Mouse (Mus musculus): Measurements from ENCODE around the gene Cnnm3. TPM values are rescaled to one million over a fixed set of nuclear protein-coding genes. Genes with fewer than 3 reads are reported as not detected.

Cnnm3 gene
- total and polyA plus RNA-seq, 3 experiments = 11.1 to 15.6 (median 15.1) TPM

DNA sequence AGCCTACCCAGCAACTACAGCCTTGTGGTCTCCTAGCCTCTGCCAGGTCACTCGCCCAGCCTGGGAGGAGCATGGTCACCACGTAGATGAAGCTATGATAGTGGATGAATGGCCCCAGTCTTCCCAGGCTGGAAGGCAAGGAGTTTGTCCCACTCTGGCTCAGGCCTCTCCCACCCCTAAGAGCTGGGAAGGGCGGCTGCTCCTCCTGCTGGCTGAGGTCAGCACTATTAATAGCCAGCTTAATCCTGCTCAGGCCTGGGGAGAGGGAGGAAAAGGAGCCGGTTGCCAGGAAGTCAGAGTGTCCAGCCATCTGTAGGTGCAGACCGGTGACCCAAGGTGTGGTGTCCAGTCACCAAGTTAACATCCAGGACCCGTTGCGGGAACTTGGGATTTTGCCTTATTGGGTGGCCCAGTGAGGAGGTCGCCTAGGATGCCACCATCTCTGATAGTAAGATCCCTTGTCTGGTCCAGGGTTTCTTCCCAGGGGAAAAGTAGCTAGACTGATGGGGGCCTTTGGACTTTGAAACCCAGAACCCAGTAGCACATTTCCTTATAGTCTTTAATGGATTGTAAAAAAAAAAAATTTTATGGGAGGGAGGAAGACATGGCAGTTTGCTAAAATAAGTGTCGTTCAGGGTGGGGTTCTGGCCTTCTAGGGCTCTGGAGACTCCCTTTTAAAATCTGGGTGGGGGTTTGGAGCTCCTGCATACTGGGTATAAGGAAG is 19.1 kb upstream of the Cnnm3 start:
- TF ChIP-seq POLR2A (IDR thresholded peaks at IDR 0.05; ENCODE audit: insufficient read depth, low read depth, low read length) (no peak), CTCF (IDR thresholded peaks at IDR 0.05) (peak; percentile 71), EP300 (IDR thresholded peaks at IDR 0.05; ENCODE audit: insufficient read depth, low read depth, low read length) (no peak)
- peak; percentile 72 to 76 for DNase-seq
- Histone ChIP-seq H3K4me3 (no peak overlapping the region), H3K27ac (peak overlapping the region; percentile 65), H3K79me2 (replicated peaks; ENCODE audit: control insufficient read depth, insufficient read depth, low read length) (no peaks in the 10 kb centered on the region), H3K9ac (ENCODE audit: low read depth, low read length) (peak overlapping the region; percentile 58), H3K36me3 (ENCODE audit: control insufficient read depth, insufficient read depth, low read length) (no peaks in the 10 kb centered on the region), H3K27me3 (ENCODE audit: control insufficient read depth, insufficient read depth, low read length) (no peaks in the 10 kb centered on the region), H3K4me1 (ENCODE audit: control insufficient read depth, insufficient read depth, low read length) (peaks cover 4% of the 10 kb centered on the region)
- intact Hi-C loops (cut with DNase I) = loop anchor here (2.0 to 5.0 kb wide), 3 partner anchors 20 to 168 kb away; no protein-coding TSS in a partner anchor
- WGBS = 20% methylated on average over 9 of the region's 9 CpGs

DNA sequence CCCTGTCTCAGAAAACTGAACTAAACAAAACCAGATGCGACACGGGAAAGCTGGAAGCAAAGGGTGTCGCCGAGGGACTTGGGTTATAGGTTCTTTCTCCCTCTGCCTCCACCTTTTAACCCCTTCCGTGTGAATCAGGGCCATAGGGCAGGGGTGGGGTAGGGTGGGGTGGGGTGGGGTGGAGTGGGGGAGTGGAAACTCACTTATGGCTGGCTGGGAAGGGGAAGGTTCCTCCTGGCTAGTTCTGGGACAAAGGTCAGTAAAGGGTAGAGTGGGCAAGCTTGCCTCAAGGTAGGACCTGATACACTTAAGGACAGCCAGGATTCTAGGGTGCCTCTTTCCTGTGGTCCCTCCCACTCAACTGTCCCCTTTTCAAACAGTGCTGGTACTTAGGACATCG is 18.4 kb upstream of the Cnnm3 start:
- Histone ChIP-seq H3K4me1 (ENCODE audit: control insufficient read depth, insufficient read depth, low read length) (peaks cover 4% of the 10 kb centered on the region), H3K9ac (ENCODE audit: low read depth, low read length) (no peak overlapping the region), H3K79me2 (replicated peaks; ENCODE audit: control insufficient read depth, insufficient read depth, low read length) (no peaks in the 10 kb centered on the region), H3K27me3 (ENCODE audit: control insufficient read depth, insufficient read depth, low read length) (no peaks in the 10 kb centered on the region), H3K4me3 (no peak overlapping the region), H3K36me3 (ENCODE audit: control insufficient read depth, insufficient read depth, low read length) (no peaks in the 10 kb centered on the region), H3K27ac (no peak overlapping the region)
- intact Hi-C loops (cut with DNase I) = loop anchor here (2.0 to 5.0 kb wide), 3 partner anchors 20 to 168 kb away; no protein-coding TSS in a partner anchor
- no peak for DNase-seq
- WGBS = 78% methylated on average over 6 of the region's 6 CpGs
- no peak for TF ChIP-seq POLR2A (IDR thresholded peaks at IDR 0.05; ENCODE audit: insufficient read depth, low read depth, low read length)
- no peak for TF ChIP-seq CTCF (IDR thresholded peaks at IDR 0.05)
- TF ChIP-seq EP300 (IDR thresholded peaks at IDR 0.05; ENCODE audit: insufficient read depth, low read depth, low read length) = no peak

DNA sequence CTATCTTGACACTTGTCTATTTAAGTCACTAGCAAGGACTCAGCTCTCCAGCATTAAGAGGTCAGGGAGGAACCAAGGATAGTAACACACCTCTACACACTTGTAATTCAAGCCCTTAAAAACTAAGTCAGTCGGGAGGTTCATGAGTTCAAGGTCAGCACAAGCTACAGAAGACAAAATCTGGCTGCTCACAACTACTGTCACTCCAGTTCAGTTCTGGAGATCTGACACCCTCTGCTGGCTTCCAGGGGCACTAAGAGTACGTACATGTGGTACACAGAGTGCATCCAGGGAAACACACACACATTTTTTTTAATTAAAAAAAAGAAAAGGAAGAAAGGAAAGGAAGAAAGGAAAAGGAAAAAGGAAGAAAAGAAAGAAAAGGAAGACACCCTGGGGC is 14.9 kb upstream of the Cnnm3 start:
- Histone ChIP-seq H3K27me3 (ENCODE audit: control insufficient read depth, insufficient read depth, low read length) (no peaks in the 10 kb centered on the region), H3K27ac (no peak overlapping the region), H3K79me2 (replicated peaks; ENCODE audit: control insufficient read depth, insufficient read depth, low read length) (no peaks in the 10 kb centered on the region), H3K4me1 (ENCODE audit: control insufficient read depth, insufficient read depth, low read length) (peaks cover 4% of the 10 kb centered on the region), H3K4me3 (no peak overlapping the region), H3K9ac (ENCODE audit: low read depth, low read length) (no peak overlapping the region), H3K36me3 (ENCODE audit: control insufficient read depth, insufficient read depth, low read length) (no peaks in the 10 kb centered on the region)
- WGBS = 40% methylated on average over 2 of the region's 2 CpGs
- intact Hi-C loops (cut with DNase I) = no loop called here
- TF ChIP-seq POLR2A (IDR thresholded peaks at IDR 0.05; ENCODE audit: insufficient read depth, low read depth, low read length) (no peak), EP300 (IDR thresholded peaks at IDR 0.05; ENCODE audit: insufficient read depth, low read depth, low read length) (no peak), CTCF (IDR thresholded peaks at IDR 0.05) (peak; percentile 57)
- DNase-seq = no peak

DNA sequence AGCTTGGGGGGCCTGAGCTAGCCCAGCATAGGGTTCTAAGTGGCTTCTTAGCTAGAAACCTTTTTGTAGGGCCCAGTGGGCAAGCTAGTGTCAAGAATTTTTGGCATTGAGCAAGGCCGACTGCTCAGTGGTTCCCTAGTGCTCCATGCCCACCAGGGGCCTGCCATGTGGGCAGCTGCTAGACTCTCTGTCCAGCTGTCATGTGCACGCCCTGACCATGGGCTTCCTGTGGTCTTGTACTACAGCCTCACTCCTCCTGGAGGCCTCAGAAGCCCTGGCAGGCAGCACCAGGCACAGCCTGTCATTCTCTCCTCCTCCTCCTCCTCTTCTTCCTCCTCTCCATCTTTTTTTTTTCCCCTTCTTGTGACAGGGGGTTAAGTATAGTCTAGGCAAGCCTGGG is 14.4 kb upstream of the Cnnm3 start:
- Histone ChIP-seq H3K4me3 (no peak overlapping the region), H3K9ac (ENCODE audit: low read depth, low read length) (no peak overlapping the region), H3K27me3 (ENCODE audit: control insufficient read depth, insufficient read depth, low read length) (no peaks in the 10 kb centered on the region), H3K4me1 (ENCODE audit: control insufficient read depth, insufficient read depth, low read length) (peaks cover 2% of the 10 kb centered on the region), H3K27ac (no peak overlapping the region), H3K36me3 (ENCODE audit: control insufficient read depth, insufficient read depth, low read length) (no peaks in the 10 kb centered on the region), H3K79me2 (replicated peaks; ENCODE audit: control insufficient read depth, insufficient read depth, low read length) (no peaks in the 10 kb centered on the region)
- no peak for TF ChIP-seq EP300 (IDR thresholded peaks at IDR 0.05; ENCODE audit: insufficient read depth, low read depth, low read length)
- TF ChIP-seq CTCF (IDR thresholded peaks at IDR 0.05) = no peak
- TF ChIP-seq POLR2A (IDR thresholded peaks at IDR 0.05; ENCODE audit: insufficient read depth, low read depth, low read length) = no peak
- 84% methylated on average over 2 of the region's 2 CpGs for WGBS
- no peak for DNase-seq
- intact Hi-C loops (cut with DNase I) = no loop called here

DNA sequence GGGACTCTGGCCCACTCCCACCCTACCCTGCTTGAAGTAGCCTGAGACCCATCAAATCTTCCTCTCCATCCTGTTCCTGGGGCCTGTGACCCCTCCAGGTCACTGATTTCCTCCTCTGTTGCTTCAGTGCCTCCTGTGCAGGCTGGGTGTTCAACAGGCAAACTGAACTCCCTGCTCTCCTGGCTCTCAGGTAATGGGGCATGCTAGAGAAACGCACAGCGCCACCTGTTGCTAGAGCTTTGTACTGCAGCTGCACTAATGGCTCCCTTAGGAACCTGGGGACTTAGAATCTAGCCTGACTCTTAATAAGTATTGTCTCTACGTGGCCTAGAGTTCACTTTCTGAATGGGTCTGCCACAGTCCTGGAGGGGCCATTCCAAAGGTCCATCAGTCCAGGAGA is 10.4 kb upstream of the Cnnm3 start:
- Histone ChIP-seq H3K36me3 (ENCODE audit: control insufficient read depth, insufficient read depth, low read length) (no peaks in the 10 kb centered on the region), H3K4me3 (no peak overlapping the region), H3K27me3 (ENCODE audit: control insufficient read depth, insufficient read depth, low read length) (no peaks in the 10 kb centered on the region), H3K9ac (ENCODE audit: low read depth, low read length) (no peak overlapping the region), H3K4me1 (ENCODE audit: control insufficient read depth, insufficient read depth, low read length) (no peaks in the 10 kb centered on the region), H3K27ac (no peak overlapping the region), H3K79me2 (replicated peaks; ENCODE audit: control insufficient read depth, insufficient read depth, low read length) (no peaks in the 10 kb centered on the region)
- peak; percentile 66 to 86 for DNase-seq
- 4% methylated on average over 3 of the region's 3 CpGs for WGBS
- TF ChIP-seq POLR2A (IDR thresholded peaks at IDR 0.05; ENCODE audit: insufficient read depth, low read depth, low read length) (no peak), CTCF (IDR thresholded peaks at IDR 0.05) (peak; percentile 97), EP300 (IDR thresholded peaks at IDR 0.05; ENCODE audit: insufficient read depth, low read depth, low read length) (no peak)
- intact Hi-C loops (cut with DNase I) = loop anchor here (2.0 kb wide), 1 partner anchor 176 kb away; no protein-coding TSS in a partner anchor

DNA sequence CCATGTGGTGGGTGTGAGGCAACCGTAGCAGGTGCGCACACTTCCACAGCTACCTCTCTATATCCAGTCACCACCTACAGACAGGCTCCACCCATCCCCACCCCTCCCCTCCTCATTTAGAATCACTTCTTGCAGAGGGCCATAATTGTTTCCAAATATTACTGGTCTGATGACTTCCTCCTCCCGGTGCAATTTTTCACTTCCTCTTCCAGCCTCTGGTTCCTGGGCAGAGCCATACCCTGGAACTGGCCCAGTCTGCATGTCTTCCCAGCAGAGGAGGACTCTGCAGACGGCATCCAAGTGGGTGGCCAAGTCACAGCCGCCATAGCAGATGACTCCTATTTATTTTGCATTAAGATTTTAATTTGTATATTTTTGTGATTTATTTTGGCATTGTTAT is 3.4 kb upstream of the Cnnm3 start:
- TF ChIP-seq POLR2A (IDR thresholded peaks at IDR 0.05; ENCODE audit: insufficient read depth, low read depth, low read length) (no peak), CTCF (IDR thresholded peaks at IDR 0.05) (no peak), EP300 (IDR thresholded peaks at IDR 0.05; ENCODE audit: insufficient read depth, low read depth, low read length) (no peak)
- no peaks in the 10 kb centered on the region for H3K79me2 ChIP-seq (replicated peaks; ENCODE audit: control insufficient read depth, insufficient read depth, low read length)
- no peak overlapping the region for H3K4me3 ChIP-seq
- no peak overlapping the region for H3K9ac ChIP-seq (ENCODE audit: low read depth, low read length)
- peak in 1 of 2 experiments; percentile 44 for DNase-seq
- no peak overlapping the region for H3K27ac ChIP-seq
- no peaks in the 10 kb centered on the region for H3K27me3 ChIP-seq (ENCODE audit: control insufficient read depth, insufficient read depth, low read length)
- peaks cover 1% of the 10 kb centered on the region; the same call in 1 of the 2 replicates for H3K36me3 ChIP-seq (ENCODE audit: control insufficient read depth, insufficient read depth, low read length)
- intact Hi-C loops (cut with DNase I) = no loop called here
- peaks cover 1% of the 10 kb centered on the region for H3K4me1 ChIP-seq (ENCODE audit: control insufficient read depth, insufficient read depth, low read length)
- WGBS = 58% methylated on average over 5 of the region's 5 CpGs
